In the genomic region with DNA sequence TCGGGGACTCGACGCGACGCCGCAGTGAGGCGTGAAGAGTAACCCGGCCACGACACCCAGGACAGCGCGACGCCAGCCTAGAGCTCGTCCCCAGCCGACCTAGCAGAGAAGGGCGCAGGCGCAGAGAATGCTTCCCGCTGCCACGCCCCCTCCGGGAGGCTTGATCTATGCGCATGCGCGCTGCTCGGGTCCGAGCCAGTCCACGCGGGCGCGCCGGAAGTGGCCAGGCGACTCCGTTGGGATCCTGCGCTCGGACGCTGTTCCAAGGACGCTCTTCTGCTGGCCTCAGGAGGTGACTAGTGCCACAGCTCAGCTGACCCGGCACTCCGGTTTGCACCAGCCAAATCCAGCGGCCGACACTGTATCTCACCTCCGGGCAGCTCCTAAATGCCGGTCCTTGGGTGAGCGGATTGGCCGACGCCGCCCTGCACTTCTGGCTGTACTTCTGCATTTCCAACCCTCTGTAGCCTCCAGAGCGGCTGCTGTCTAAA, we compare ENCODE assay signal across 8 mouse cellular contexts. TPM values are rescaled to one million over a fixed set of nuclear protein-coding genes. Genes with fewer than 3 reads are reported as not detected.
DNase-seq lines count a peak whose midpoint lies in the region; ATAC-seq and TF ChIP-seq lines count a peak whose summit lies in the region.

A gene (minus strand): TSS at position 148 of the 491 bp plus-strand sequence.

- no peaks in the 10 kb centered on the region for H3K27me3 ChIP-seq in CH12.LX (replicated peaks)
- no peaks in the 10 kb centered on the region for H3K27me3 ChIP-seq in forebrain, embryonic 11.5 days (ENCODE audit: control insufficient read depth, insufficient read depth, low read length)
- H3K27me3 ChIP-seq in heart, embryonic 16.5 days (ENCODE audit: control insufficient read depth, insufficient read depth, low read length), result no peaks in the 10 kb centered on the region
- 0 out of 2 replicates have a peak, but pooled peaks cover 3% of the 10 kb centered on the region for H3K27me3 ChIP-seq in liver, embryonic 15.5 days
- no peaks in the 10 kb centered on the region for H3K27me3 ChIP-seq in neural tube, embryonic 12.5 days (replicated peaks)

- peak within 1 kb of the TSS; percentile 82 for H3K27ac ChIP-seq in CH12.LX (ENCODE audit: insufficient read depth, low read depth)
- peak within 1 kb of the TSS; percentile 90 for H3K27ac ChIP-seq in forebrain, embryonic 11.5 days (ENCODE audit: low read depth, low read length)
- peak within 1 kb of the TSS; percentile 99 for H3K27ac ChIP-seq in heart, embryonic 16.5 days (ENCODE audit: low read length)
- H3K27ac ChIP-seq in liver, embryonic 15.5 days (replicated peaks), result peak within 1 kb of the TSS; percentile 94
- peak within 1 kb of the TSS; percentile 87 for H3K27ac ChIP-seq in neural tube, embryonic 12.5 days

- peak within 1 kb of the TSS; percentile 98 for H3K4me2 ChIP-seq in CH12.LX (ENCODE audit: insufficient read depth, low read depth, poor library complexity, severe bottlenecking)
- peak within 1 kb of the TSS; percentile 84 for H3K4me2 ChIP-seq in forebrain, embryonic 11.5 days (ENCODE audit: low read depth, low read length, severe bottlenecking)
- H3K4me2 ChIP-seq in heart, embryonic 16.5 days (ENCODE audit: low read depth, low read length), result peak within 1 kb of the TSS; percentile 63
- H3K4me2 ChIP-seq in liver, embryonic 15.5 days, result peak within 1 kb of the TSS; percentile 96
- H3K4me2 ChIP-seq in neural tube, embryonic 12.5 days (replicated peaks), result peak within 1 kb of the TSS; percentile 63

- dilution Hi-C loops in CH12.LX (cut with MboI; ENCODE audit: extremely low pct_ligation_motif_present, extremely low pct_unique_long_range_greater_than_20kb, low sequenced_read_pairs), result no loop called here

- WGBS in forebrain, embryonic 11.5 days, result under 1% methylated on average over 46 of the region's 46 CpGs
- WGBS in heart, embryonic 16.5 days, result under 1% methylated on average over 46 of the region's 46 CpGs
- WGBS in liver, embryonic 15.5 days (ENCODE audit: insufficient replicate concordance), result under 1% methylated on average over 46 of the region's 46 CpGs
- under 1% methylated on average over 46 of the region's 46 CpGs for WGBS in neural tube, embryonic 12.5 days

- DNase-seq in CH12.LX (ENCODE audit: extremely low read depth), result peak; percentile 93
- DNase-seq in c-Kit-positive CD71-positive TER-119-negative erythroid progenitor cells, embryonic 14.5 days (ENCODE audit: low read depth), result peak; percentile 81
- DNase-seq in forebrain, embryonic 11.5 days (ENCODE audit: low spot score), result peak; percentile 98
- DNase-seq in kidney, postnatal 36 days, result peak; percentile 96 to 99
- DNase-seq in telencephalon, adult 2 months (ENCODE audit: low read depth, low spot score), result peak; percentile 78

- H3K9me3 ChIP-seq in CH12.LX (replicated peaks; ENCODE audit: low read length), result no peaks in the 10 kb centered on the region
- no peaks in the 10 kb centered on the region for H3K9me3 ChIP-seq in forebrain, embryonic 11.5 days (ENCODE audit: control insufficient read depth, low read length)
- H3K9me3 ChIP-seq in heart, embryonic 16.5 days (replicated peaks; ENCODE audit: control insufficient read depth, low read length), result no peaks in the 10 kb centered on the region
- H3K9me3 ChIP-seq in liver, embryonic 15.5 days (replicated peaks), result no peaks in the 10 kb centered on the region
- no peaks in the 10 kb centered on the region for H3K9me3 ChIP-seq in neural tube, embryonic 12.5 days

- TF ChIP-seq EP300 in CH12.LX (IDR thresholded peaks at IDR 0.05; ENCODE audit: low read length), result no peak

- H3K4me1 ChIP-seq in CH12.LX (ENCODE audit: control insufficient read depth in 1 of 2, insufficient read depth in 2 of 2), result peaks cover 0 to 14% of the 10 kb centered on the region in 2 experiments; a peak in 2 of 4 replicates
- H3K4me1 ChIP-seq in forebrain, embryonic 11.5 days (replicated peaks; ENCODE audit: control insufficient read depth, insufficient read depth, low read length), result no peaks in the 10 kb centered on the region
- H3K4me1 ChIP-seq in heart, embryonic 16.5 days (ENCODE audit: control insufficient read depth, insufficient read depth, low read length), result peaks cover 6% of the 10 kb centered on the region; the same call in 1 of the 2 replicates
- H3K4me1 ChIP-seq in liver, embryonic 15.5 days (replicated peaks), result peaks cover 16% of the 10 kb centered on the region
- H3K4me1 ChIP-seq in neural tube, embryonic 12.5 days, result peaks cover 4% of the 10 kb centered on the region; the same call in 1 of the 2 replicates

- ATAC-seq in forebrain, embryonic 11.5 days (replicated peaks; ENCODE audit: low FRiP score), result peak; percentile 99
- ATAC-seq in heart, embryonic 16.5 days (replicated peaks; ENCODE audit: extremely low read depth, insufficient read depth, low FRiP score), result peak; percentile 97
- ATAC-seq in liver, embryonic 15.5 days (ENCODE audit: insufficient read depth), result peak; percentile 96
- ATAC-seq in neural tube, embryonic 12.5 days (ENCODE audit: low FRiP score, low read depth), result peak; percentile 99

- TF ChIP-seq POLR2A in CH12.LX (IDR thresholded peaks at IDR 0.05; ENCODE audit: low read depth, low read length), result peak; percentile 86

- in situ Hi-C loops in CH12.LX (cut with MboI; ENCODE audit: low pct_ligation_motif_present, low pct_unique_long_range_greater_than_20kb, low sequenced_read_pairs), result no loop called here

- TF ChIP-seq RAD21 in CH12.LX (IDR thresholded peaks at IDR 0.05; ENCODE audit: low read depth, low read length), result no peak

- H3K79me2 ChIP-seq in CH12.LX (replicated peaks; ENCODE audit: control insufficient read depth, extremely low read depth, insufficient read depth, poor library complexity, severe bottlenecking), result no peaks in the 10 kb centered on the region

- H3K36me3 ChIP-seq in CH12.LX (replicated peaks in 1 of 2; ENCODE audit: control insufficient read depth in 1 of 2, insufficient read depth in 1 of 2, low read length in 1 of 2), result peaks cover 0 to 5% of the 10 kb centered on the region in 2 experiments
- no peaks in the 10 kb centered on the region for H3K36me3 ChIP-seq in forebrain, embryonic 11.5 days (ENCODE audit: control insufficient read depth, insufficient read depth, low read length)
- 0 out of 2 replicates have a peak, but pooled peaks cover 2% of the 10 kb centered on the region for H3K36me3 ChIP-seq in heart, embryonic 16.5 days (ENCODE audit: control insufficient read depth, insufficient read depth)
- H3K36me3 ChIP-seq in liver, embryonic 15.5 days (replicated peaks), result no peaks in the 10 kb centered on the region
- H3K36me3 ChIP-seq in neural tube, embryonic 12.5 days, result no peaks in the 10 kb centered on the region

- H3K4me3 ChIP-seq in CH12.LX (replicated peaks in 1 of 3; ENCODE audit: low read depth in 2 of 3, low read length in 2 of 3, poor library complexity in 1 of 3), result peak within 1 kb of the TSS; percentile 70 to 91 (median 83)
- H3K4me3 ChIP-seq in forebrain, embryonic 11.5 days (ENCODE audit: low read depth, low read length), result peak within 1 kb of the TSS; percentile 68
- peak within 1 kb of the TSS; percentile 66 for H3K4me3 ChIP-seq in heart, embryonic 16.5 days (ENCODE audit: low read length)
- H3K4me3 ChIP-seq in liver, embryonic 15.5 days (replicated peaks), result peak within 1 kb of the TSS; percentile 71
- peak within 1 kb of the TSS; percentile 56 for H3K4me3 ChIP-seq in neural tube, embryonic 12.5 days

- TF ChIP-seq CTCF in CH12.LX (conservative IDR thresholded peaks at IDR 0.05 in 1 of 2, IDR thresholded peaks at IDR 0.05 in 1 of 2; ENCODE audit: low read depth in 2 of 2, low read length in 2 of 2), result no peak

- H3K9ac ChIP-seq in CH12.LX (ENCODE audit: insufficient read depth, low read depth), result peak within 1 kb of the TSS; percentile 46
- H3K9ac ChIP-seq in forebrain, embryonic 11.5 days (ENCODE audit: low read length), result peak within 1 kb of the TSS; percentile 83
- H3K9ac ChIP-seq in heart, embryonic 16.5 days (ENCODE audit: low read length), result peak within 1 kb of the TSS; percentile 93
- H3K9ac ChIP-seq in liver, embryonic 15.5 days, result peak within 1 kb of the TSS; percentile 69
- H3K9ac ChIP-seq in neural tube, embryonic 12.5 days, result peak within 1 kb of the TSS; percentile 76

TF ChIP-seq in CH12.LX, 34 proteins besides CTCF, POLR2A, EP300 and RAD21 (continues in another document):
- no peak for TF ChIP-seq PAX5 (IDR thresholded peaks at IDR 0.05; ENCODE audit: low read length)
- 0 out of 2 replicates have a peak, but pooled peaks have one; percentile 36 for TF ChIP-seq TBP (conservative IDR thresholded peaks at IDR 0.05; ENCODE audit: low read depth, low read length)
- TF ChIP-seq MEF2A (IDR thresholded peaks at IDR 0.05; ENCODE audit: borderline replicate concordance, low read depth, low read length), result peak; percentile 48; the same call in 1 of the 2 replicates
- TF ChIP-seq HCFC1 (IDR thresholded peaks at IDR 0.05; ENCODE audit: low read depth, low read length), result peak; percentile 20; the same call in 1 of the 2 replicates
- no peak for TF ChIP-seq USF2 (conservative IDR thresholded peaks at IDR 0.05; ENCODE audit: low read depth, low read length)
- TF ChIP-seq NELFE (IDR thresholded peaks at IDR 0.05; ENCODE audit: low read depth, low read length), result peak; percentile 80; the same call in 1 of the 2 replicates
- no peak for TF ChIP-seq CHD1 (IDR thresholded peaks at IDR 0.05; ENCODE audit: low read depth, low read length)
- no peak for TF ChIP-seq ZMIZ1 (IDR thresholded peaks at IDR 0.05; ENCODE audit: low read depth, low read length)
- no peak; the same call in 1 of the 2 replicates for TF ChIP-seq SIN3A (IDR thresholded peaks at IDR 0.05; ENCODE audit: low read length)
- TF ChIP-seq ELF1 (IDR thresholded peaks at IDR 0.05; ENCODE audit: low read depth, low read length), result peak; percentile 80
- 0 out of 2 replicates have a peak, but pooled peaks have one; percentile 50 for TF ChIP-seq MYC (IDR thresholded peaks at IDR 0.05; ENCODE audit: low read depth, low read length)
- no peak for TF ChIP-seq CHD2 (IDR thresholded peaks at IDR 0.05; ENCODE audit: low read length)
- TF ChIP-seq MAX (IDR thresholded peaks at IDR 0.05; ENCODE audit: low read length), result peak; percentile 87
- TF ChIP-seq E2F4 (IDR thresholded peaks at IDR 0.05; ENCODE audit: insufficient replicate concordance, low read depth, low read length), result no peak
- TF ChIP-seq UBTF (IDR thresholded peaks at IDR 0.05; ENCODE audit: low read depth, low read length), result 0 out of 2 replicates have a peak, but pooled peaks have one; percentile 15
- TF ChIP-seq NRF1 (IDR thresholded peaks at IDR 0.05; ENCODE audit: low read depth, low read length), result peak; percentile 98

RNA-seq across cellular contexts. Expression of the gene that starts here (rescaled TPM):
- total RNA-seq in CH12.LX (2012; rRNA removed) (6.8 and 8.0 TPM in 2 replicates), CH12.LX (2014; rRNA removed) (8.5 and 9.0 TPM in 2 replicates)
- 4.3 and 5.1 TPM in 2 replicates for polyA plus RNA-seq in CH12.LX (2012; ENCODE audit: insufficient read length, low read depth)
- 12.1 and 13.0 TPM in 2 replicates for polyA plus RNA-seq in forebrain, embryonic 11.5 days (2014; fragmentation: Nextera tagmentation; extraction: Ambion mirVana)
- polyA plus RNA-seq in heart, embryonic 16.5 days (2015; fragmentation: Nextera tagmentation; extraction: Ambion mirVana), result 7.0 and 7.5 TPM in 2 replicates
- polyA plus RNA-seq in liver, embryonic 15.5 days (2015; fragmentation: Nextera tagmentation; extraction: Ambion mirVana), result 1.5 and 1.6 TPM in 2 replicates
- 9.5 and 11.2 TPM in 2 replicates for polyA plus RNA-seq in neural tube, embryonic 12.5 days (2016; fragmentation: Nextera tagmentation; extraction: Ambion mirVana)

Comparison
In these comparisons a context has a peak if more than half of its experiments do, and no peak if none do; other contexts are left out.
1. Peak in every context shown above with its lines: DNase-seq, ATAC-seq, H3K4me3 ChIP-seq and H3K27ac ChIP-seq.